Mouse (Mus musculus) thymus, adult 2 months (tissue): ENCODE measurements around the gene Samd7.

Source experiments
- CTCF ChIP-seq: fragments of 200-500 bp; IDR thresholded peaks from 2 replicates; pipeline ENCODE4 v1.5.1; 2012; ENCODE audit warnings: mild to moderate bottlenecking, control low read depth, low read length, moderate library complexity, borderline replicate concordance; ENCODE audit not compliant: control insufficient read depth, poor library complexity, insufficient read depth; ENCODE audit errors: extremely low read depth
- POLR2A ChIP-seq: fragments of 200-500 bp; IDR thresholded peaks from 2 replicates; pipeline ENCODE4 v1.6.1; 2012; ENCODE audit warnings: mild to moderate bottlenecking, low read length, control low read depth, moderate library complexity; ENCODE audit not compliant: control insufficient read depth, poor library complexity, insufficient read depth; ENCODE audit errors: extremely low read depth

DNA sequence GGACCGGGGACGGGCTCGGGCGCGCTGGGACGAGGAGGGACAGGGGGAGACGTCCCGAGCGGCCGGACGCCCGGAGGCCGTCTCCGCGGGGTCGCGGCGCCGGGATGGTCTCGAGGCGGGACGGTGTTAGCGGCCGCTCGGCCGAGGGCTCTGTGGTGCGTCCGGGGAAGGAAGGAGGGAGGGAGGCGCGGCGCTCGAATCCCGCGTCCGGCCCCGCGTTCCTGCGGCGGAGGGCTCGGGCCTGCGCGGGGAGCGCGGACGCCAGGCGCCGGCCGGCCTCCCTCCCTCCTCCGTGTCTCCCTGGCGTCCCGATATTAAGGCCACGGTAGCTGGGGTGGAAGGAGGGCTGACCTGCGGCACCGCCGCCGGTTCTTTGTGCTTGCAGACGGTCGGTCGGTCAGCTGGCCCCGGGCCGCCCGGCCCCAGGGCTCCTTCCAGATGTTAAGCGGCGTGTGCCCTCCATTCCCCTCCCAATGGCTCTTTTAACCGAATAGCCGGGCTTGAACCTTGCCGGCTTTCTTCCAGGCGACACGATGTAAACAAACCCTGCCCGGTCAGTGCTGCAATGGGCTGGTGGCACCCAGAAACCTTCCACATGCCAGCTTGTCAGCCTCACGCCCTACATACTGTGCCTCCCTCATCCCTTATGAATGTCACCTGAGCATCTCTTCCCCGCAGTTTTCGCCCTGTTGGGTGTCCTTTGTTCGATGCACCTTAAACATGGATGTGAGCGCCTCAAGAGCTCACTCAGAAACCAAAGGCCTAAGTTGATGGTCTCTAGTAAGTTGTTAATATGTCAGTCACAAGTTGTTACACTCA, 47.5 kb downstream of the Samd7 start:
- no peak; the same call in 1 of the 2 replicates for TF ChIP-seq CTCF
- TF ChIP-seq POLR2A, result no peak
